Mouse (Mus musculus) spleen, postnatal 4 days (tissue): ENCODE results near the gene Il4.
A peak's percentile ranks its signal among the peaks of the same experiment; 100 is the strongest.

Source experiments
- DNase-seq, 2 experiments: peaks; one replicate each; pipeline ENCODE4 v3.0.0; 2022; ENCODE audit warnings: low spot score in 2 of 2

The Il4 gene

GRCm38 (mm10) chr11:53618619-53619198 lies at the start of gene Il4:
TSS of gene Il4 (minus strand) at chr11:53618669.
- no peak for DNase-seq

- no peak for DNase-seq
Observed at GRCm38 (mm10) chr11:53664091-53664490, 45.6 kb upstream of the Il4 start.

GRCm38 (mm10) chr11:53662794-53663674 lies 44.6 kb upstream of the Il4 start:
- DNase-seq, result no peak

GRCm38 (mm10) chr11:53657828-53658227 lies 39.4 kb upstream of the Il4 start:
- DNase-seq, result no peak

GRCm38 (mm10) chr11:53657381-53657780 lies 38.9 kb upstream of the Il4 start:
- no peak for DNase-seq

GRCm38 (mm10) chr11:53656558-53657202 lies 38.2 kb upstream of the Il4 start:
- no peak for DNase-seq

- no peak for DNase-seq
Observed at GRCm38 (mm10) chr11:53655043-53655442, 36.6 kb upstream of the Il4 start.

GRCm38 (mm10) chr11:53652427-53652826 lies 34.0 kb upstream of the Il4 start:
- DNase-seq, result no peak

- no peak for DNase-seq
Observed at GRCm38 (mm10) chr11:53651441-53651840, 33.0 kb upstream of the Il4 start.

GRCm38 (mm10) chr11:53644017-53644416 lies 25.5 kb upstream of the Il4 start:
- DNase-seq, result no peak

- DNase-seq, result no peak
Observed at GRCm38 (mm10) chr11:53642744-53643279, 24.3 kb upstream of the Il4 start.

- no peak for DNase-seq
Observed at GRCm38 (mm10) chr11:53637803-53638260, 19.4 kb upstream of the Il4 start.

GRCm38 (mm10) chr11:53637046-53637802 lies 18.8 kb upstream of the Il4 start:
- DNase-seq, result no peak

- no peak for DNase-seq
Observed at GRCm38 (mm10) chr11:53636183-53636646, 17.7 kb upstream of the Il4 start.

- DNase-seq, result no peak
Observed at GRCm38 (mm10) chr11:53635590-53636182, 17.2 kb upstream of the Il4 start.

- DNase-seq, result no peak
Observed at GRCm38 (mm10) chr11:53634556-53634955, 16.1 kb upstream of the Il4 start, which contains the start of gene Il13. TSS of gene Il13 (minus strand) at chr11:53634702.

GRCm38 (mm10) chr11:53633644-53634043 lies 15.2 kb upstream of the Il4 start:
- DNase-seq, result no peak

GRCm38 (mm10) chr11:53632122-53632733 lies 13.8 kb upstream of the Il4 start:
- no peak for DNase-seq

GRCm38 (mm10) chr11:53627859-53628258 lies 9.4 kb upstream of the Il4 start:
- peak; percentile 78 to 90 for DNase-seq

- no peak for DNase-seq
Observed at GRCm38 (mm10) chr11:53626802-53627373, 8.4 kb upstream of the Il4 start.
